In genomic region chr4:52666768-52667480, GRCm38 (mm10) we compare ENCODE assay signal across 27 mouse cellular contexts.
"Had no signal": no experiment of that assay in that cellular context is flagged by ENCODE, and none has a peak within 500 bp of the region (broad histone marks: within the 10 kb centered on the region; RNA-seq: fewer than 3 reads in every experiment).

No protein-coding gene starts in this region.

- H3K9ac ChIP-seq: heart, embryonic 13.5 days; heart, embryonic 15.5 days; hindbrain, embryonic 13.5 days; hindbrain, embryonic 15.5 days; kidney, embryonic 15.5 days; limb, embryonic 13.5 days; limb, embryonic 15.5 days; liver, embryonic 12.5 days; liver, embryonic 14.5 days had no signal

- H3K4me2 ChIP-seq: heart, embryonic 11.5 days; heart, embryonic 13.5 days; heart, embryonic 15.5 days; hindbrain, embryonic 13.5 days; hindbrain, embryonic 15.5 days; kidney, embryonic 15.5 days; limb, embryonic 13.5 days; limb, embryonic 15.5 days; liver, embryonic 12.5 days had no signal

- H3K27ac ChIP-seq: heart, adult 2 months; heart, embryonic 13.5 days; heart, embryonic 15.5 days; hindbrain, embryonic 13.5 days; hindbrain, embryonic 15.5 days; hindbrain, postnatal 0 days; kidney, embryonic 15.5 days; kidney, postnatal 0 days; limb, embryonic 13.5 days; limb, embryonic 15.5 days; liver, embryonic 12.5 days; liver, embryonic 14.5 days had no signal

- H3K36me3 ChIP-seq: heart, embryonic 13.5 days; heart, embryonic 15.5 days; hindbrain, embryonic 13.5 days; hindbrain, embryonic 15.5 days; kidney, embryonic 15.5 days; limb, embryonic 13.5 days; limb, embryonic 15.5 days; liver, embryonic 12.5 days had no signal

- DNase-seq: gastrocnemius, postnatal 14 days; gastrocnemius, postnatal 36 days; heart, adult 11 months; heart, adult 2 months; heart, postnatal 14 days; heart, postnatal 36 days; kidney, adult 11 months; kidney, adult 2 months; kidney, adult 9 months; kidney, postnatal 14 days; kidney, postnatal 36 days; layer of hippocampus, adult 9-11 months; layer of hippocampus, postnatal 36 days; left cerebral cortex, postnatal 4 days had no signal

- H3K27me3 ChIP-seq: heart, embryonic 13.5 days; heart, embryonic 15.5 days; hindbrain, embryonic 13.5 days; hindbrain, embryonic 15.5 days; kidney, embryonic 15.5 days; limb, embryonic 13.5 days; limb, embryonic 15.5 days; liver, embryonic 12.5 days had no signal

- H3K4me1 ChIP-seq: heart, embryonic 13.5 days; heart, embryonic 15.5 days; hindbrain, embryonic 13.5 days; hindbrain, embryonic 15.5 days; kidney, embryonic 15.5 days; limb, embryonic 13.5 days; limb, embryonic 15.5 days; liver, embryonic 12.5 days had no signal

- H3K9me3 ChIP-seq: heart, embryonic 13.5 days; heart, embryonic 15.5 days; hindbrain, embryonic 13.5 days; hindbrain, embryonic 15.5 days; kidney, embryonic 15.5 days; limb, embryonic 13.5 days; limb, embryonic 15.5 days; liver, embryonic 12.5 days had no signal

- ATAC-seq: hindbrain, postnatal 0 days; intestine, embryonic 16.5 days; liver, embryonic 12.5 days had no signal

- H3K4me3 ChIP-seq: heart, adult 2 months; heart, embryonic 13.5 days; heart, embryonic 15.5 days; hindbrain, embryonic 13.5 days; hindbrain, embryonic 15.5 days; kidney, embryonic 15.5 days; limb, embryonic 13.5 days; limb, embryonic 15.5 days; liver, embryonic 12.5 days had no signal
